Mouse (Mus musculus) large intestine, adult 2 months (tissue): ENCODE measurements around the gene Zdhhc19. TPM values are rescaled to one million over a fixed set of nuclear protein-coding genes. Genes with fewer than 3 reads are reported as not detected.

ENCODE experiments used
- DNase-seq: peaks from one replicate; pipeline ENCODE4 v3.0.0-alpha.2; 2012; ENCODE audit warnings: low read depth, low spot score
- WGBS: fragments of 180-500 bp; shearing (Covaris S2); methylation state at CpG from one replicate; pipeline ENCODE4 v1.1.7; 2018; 5-methylcytosine and 5-hydroxymethylcytosine counted together
- polyA plus RNA-seq: library from polyadenylated mRNA; depleted of rRNA; stranded (reverse); fragments of >200 nt; gene quantifications from 2 replicates; pipeline ENCODE4 v1.2.3, GENCODE M21; 2012

The Zdhhc19 gene
- polyA plus RNA-seq, 1 experiment = 3.1 TPM

DNA sequence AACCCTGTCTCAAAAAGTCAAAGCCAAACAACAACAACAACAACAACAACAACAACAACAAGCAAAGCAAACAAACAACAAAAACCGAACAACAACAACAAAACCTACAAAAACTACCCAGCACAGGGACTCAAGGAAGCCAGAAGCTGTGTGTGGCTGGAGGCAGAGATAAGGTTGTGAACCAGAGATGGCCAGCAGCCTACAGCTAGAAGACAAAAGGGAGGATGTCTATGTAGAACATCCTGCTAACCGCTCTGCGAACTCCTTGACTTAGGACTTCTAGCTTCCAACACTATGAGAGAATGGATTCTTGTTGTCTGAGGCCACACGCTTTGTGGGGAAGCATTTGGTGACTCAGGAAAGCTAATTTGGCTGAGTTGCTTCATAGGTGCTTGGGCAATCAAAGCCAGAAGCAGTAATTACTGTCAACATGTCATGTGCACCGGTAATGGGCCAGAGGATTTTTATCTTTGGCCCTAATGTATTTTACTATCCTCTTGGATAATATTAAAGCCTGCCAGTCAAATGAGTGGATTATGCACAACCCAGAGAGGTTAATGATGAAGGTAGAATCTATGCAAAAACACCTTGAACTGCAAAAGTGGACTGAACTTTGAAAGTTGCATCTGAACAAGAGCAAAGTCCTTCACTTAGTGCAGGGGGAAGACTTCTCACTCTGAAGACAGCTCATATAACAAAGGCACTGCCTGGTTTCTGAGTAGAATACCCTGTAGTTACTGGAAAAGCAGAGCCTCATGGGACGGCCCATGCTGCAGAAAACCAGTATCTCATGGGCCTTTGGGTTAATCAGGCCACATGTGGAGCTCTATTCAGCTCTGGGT, 45.5 kb downstream of the Zdhhc19 start:
- no peak for DNase-seq
- 79% methylated on average over 6 of the region's 6 CpGs for whole genome bisulfite sequencing

DNA sequence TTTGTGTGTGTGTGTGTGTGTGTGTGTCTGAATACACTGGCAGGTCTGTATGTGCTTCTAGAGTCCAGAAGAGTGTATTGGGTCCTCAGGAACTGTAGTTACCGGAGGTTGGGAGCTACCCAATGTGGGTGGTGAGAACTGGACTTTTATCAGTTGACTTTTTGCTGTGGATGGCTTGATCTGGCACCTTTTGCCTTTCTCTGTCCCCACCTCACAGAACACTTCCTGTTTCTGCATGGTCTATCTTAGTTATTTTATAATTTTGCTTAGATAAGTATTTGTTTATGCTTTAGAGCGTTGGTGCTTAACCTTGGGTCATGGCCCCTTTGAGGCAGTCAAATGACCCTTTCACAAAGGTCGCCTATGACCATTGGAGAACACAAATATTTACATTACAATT, 47.4 kb downstream of the Zdhhc19 start:
- no peak for DNase-seq
- WGBS = 80% methylated on average over 3 of the region's 3 CpGs

DNA sequence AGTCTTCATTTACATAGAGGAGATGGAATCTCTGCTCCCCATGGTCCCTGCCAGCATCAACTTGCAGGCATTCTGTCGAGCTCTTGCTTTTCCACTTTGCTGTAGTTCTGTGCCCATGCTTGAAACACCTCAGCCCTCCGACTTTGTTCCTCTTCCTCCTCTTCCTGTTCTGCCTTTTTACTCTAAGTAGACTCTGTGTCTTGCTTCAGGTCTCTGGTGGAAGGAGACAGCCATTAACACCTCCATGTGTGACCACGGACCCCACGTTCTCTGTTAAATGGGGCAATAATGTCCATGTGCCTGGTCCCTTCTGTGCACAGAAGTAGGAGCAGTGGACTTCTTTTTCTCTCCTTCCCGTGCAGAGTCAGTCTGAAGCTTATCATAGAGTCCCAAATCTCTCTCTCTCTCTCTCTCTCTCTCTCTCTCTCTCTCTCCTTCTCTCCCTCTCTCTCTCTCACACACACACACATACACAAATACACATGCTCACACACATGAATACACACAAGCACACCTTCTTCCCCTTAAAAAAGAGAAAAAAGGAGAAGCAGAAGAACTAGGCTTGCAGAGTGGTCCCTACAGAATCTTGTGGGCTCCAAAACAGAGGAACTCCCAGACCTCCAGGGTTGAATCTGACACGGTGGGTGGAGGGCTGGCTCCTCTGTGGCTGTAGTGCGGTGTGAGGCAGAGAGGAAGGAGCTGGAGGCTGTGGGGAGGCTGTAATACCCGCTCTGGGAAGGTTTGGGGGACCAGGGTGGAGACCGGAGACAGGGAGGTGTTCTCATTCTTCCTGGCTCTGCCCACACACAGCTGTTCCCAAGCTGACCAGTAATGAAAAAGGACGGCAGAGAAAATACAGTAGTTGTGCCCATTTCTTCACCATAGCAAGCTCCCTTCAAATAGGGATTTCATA, 51.3 kb downstream of the Zdhhc19 start:
- 64% methylated on average over 10 of the region's 10 CpGs for WGBS
- DNase-seq = no peak

DNA sequence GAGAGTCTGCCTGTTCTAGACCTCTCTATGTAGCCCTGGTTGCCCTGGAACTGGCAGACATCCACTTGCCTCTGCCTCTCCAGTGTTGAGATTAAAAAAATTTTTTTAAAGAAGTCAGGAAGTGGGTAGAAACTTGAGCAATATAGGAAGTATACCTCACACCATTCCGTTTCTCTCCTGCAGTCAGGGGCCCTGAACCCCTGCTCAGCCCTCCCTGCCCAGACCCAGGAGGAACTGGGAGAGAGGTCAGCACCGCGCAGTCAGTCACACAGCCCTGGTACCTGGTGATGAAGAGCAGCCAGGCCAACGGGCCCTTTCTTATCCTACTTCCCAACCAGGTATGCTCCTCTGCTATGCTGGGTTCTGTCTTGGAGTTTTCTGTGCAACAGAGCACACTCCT, 54.0 kb downstream of the Zdhhc19 start:
- WGBS = 84% methylated on average over 4 of the region's 4 CpGs
- no peak for DNase-seq

DNA sequence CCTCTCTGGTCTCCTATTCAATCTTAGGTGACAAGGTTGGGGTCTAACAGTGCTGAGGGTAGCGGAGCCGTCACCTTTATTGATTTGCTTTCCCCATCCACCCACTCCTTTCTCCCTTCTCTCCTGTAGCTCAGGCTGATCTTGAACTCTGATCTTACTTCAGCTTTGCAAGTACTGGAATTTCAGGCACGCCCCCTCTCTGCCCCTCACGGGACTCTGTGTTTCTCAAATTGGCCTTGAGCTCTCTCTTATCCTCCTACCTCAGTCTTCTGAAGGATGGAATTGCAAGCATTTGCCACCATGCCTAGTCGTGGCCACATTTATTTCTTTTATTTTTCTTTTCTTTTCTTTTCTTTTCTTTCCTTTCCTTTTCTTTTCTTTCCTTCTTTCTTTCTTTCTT, 54.4 kb downstream of the Zdhhc19 start:
- no peak for DNase-seq
- WGBS = 88% methylated on average over 5 of the region's 5 CpGs

DNA sequence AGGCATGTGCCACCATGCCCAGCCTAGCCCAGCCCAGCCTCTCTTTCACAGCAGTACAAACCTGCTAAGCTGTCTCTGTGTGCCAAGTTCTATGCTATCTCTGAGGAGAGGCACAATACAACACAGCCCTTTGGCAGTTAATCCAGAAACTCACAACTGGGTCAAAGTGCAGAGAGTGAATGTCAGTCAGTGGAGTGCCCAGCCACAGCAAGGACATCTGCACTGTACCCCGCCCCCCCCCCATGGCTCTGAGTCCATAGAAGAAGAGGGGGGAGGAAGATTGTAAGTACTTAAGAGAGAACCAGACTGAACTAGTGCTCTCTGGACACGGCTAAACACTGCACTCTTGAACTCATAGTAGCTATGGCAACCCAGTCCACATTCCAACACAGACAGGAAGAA, 55.3 kb downstream of the Zdhhc19 start:
- WGBS = 23% methylated on average over 2 of the region's 2 CpGs
- DNase-seq = peak; percentile 32

DNA sequence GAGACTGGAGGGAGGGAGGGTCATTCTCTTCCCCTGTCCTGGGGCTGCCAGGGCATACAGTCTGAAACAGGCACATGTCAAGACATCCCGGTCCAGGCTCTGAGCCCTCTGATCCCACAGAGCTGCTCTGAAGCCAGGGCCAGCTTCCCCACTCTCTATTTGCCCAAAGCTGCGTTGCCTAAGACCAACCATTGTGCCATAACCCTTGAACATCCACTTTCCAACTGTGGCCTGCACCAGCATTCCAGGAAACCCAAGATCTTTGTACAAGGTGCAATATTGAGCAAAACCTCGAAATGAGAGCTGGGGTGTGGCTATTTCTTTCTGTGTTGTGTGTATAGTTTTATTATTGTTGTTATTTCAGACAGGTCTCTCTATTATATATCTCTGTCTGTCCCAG, 59.5 kb downstream of the Zdhhc19 start:
- no peak for DNase-seq
- 49% methylated on average over 3 of the region's 3 CpGs for WGBS

DNA sequence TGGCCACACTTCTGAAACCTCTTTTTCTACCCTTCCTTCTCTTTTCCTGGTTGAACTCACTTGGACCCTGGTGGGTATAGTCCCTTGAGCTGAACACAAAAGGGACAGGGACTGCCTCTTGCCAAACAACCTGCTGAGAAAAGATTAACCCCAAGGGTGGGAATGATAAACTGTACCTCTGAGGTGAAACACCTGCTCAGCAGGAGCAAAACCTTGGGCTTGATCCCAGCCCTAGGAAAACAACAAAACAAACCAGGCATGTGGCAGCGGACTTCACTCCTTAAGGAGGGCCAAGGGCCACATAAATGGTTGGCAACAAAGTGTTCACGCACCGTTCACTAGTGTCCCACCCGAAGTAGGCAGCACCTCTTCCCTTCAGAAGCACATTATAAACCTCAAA, 63.4 kb downstream of the Zdhhc19 start:
- WGBS = 32% methylated on average over 4 of the region's 4 CpGs
- peak; percentile 13 for DNase-seq

DNA sequence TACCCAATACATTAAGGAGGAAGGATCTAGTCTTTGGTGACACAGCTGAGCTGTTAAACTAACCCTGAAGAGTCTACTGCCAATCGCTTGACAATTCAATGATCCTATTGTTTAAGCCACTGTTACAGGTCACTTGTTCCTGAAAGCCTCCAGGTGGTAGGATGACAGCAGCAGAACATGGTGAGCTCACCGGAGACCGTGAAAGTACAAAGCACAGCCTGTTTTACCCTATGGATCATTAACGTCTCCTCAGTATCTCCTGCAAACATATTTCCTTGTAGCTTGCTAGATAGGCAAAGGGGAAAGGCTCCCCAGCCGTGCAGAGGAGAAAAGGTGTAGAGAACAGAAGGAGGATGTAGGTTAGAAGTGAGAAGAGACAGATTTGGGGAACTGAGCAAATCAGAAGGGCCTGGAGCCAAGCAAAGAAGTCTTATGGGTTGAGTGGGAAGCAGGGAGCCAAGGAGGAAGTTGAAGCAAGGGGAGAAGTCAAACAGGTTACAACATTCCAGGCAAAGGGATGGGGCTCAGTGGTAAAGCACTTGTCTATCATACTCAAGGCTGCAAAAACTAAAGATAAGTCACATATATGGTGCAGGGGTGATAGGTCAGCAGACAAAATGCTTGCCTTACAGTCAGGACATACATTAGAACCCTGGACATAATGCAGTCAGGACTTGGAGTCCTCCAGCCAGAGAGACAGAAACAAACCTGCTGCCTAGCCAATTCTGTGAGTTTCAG, 67.2 kb downstream of the Zdhhc19 start:
- WGBS = 39% methylated on average over 5 of the region's 5 CpGs
- peak; percentile 22 for DNase-seq

DNA sequence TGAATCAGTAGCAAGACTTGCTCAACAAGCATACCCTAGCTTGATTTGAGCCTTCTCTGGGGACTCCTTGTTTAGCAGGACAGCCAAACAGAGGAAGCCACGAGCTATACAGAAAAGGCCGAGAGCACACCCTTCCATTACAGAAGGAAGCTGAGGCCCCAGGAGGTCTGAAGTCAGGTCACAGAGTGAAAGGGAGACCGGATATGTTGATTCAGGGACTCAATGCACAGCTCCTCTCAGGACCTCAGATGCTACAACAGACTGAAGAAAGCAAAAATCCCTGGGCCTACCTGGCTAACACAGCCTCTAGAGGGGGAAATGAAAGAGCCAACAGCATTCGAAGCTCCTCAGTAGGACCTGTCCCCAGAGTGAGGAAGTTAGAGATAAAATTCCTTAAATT, 71.2 kb downstream of the Zdhhc19 start:
- 72% methylated on average over 4 of the region's 4 CpGs for WGBS
- no peak for DNase-seq

DNA sequence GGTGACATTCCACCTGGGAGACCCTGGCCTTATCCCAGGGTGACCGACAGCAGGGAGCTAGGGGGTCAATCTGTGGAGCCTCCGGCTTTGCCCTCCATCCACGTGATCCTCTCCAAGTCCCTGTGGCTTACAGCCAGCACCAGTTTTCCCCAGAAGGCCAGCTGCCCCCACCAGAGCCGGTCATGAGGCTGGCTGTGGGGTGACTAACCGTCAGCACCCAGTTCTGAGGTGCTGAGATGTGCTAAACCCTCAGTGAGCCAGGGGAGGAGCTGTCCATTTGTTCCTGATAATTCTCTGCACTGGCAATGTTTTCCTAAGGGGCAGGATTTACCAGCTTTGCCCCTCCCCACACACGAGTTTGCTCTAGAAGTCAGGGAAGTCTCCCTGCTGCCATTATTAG, 72.3 kb downstream of the Zdhhc19 start:
- DNase-seq = no peak
- 53% methylated on average over 6 of the region's 6 CpGs for WGBS

DNA sequence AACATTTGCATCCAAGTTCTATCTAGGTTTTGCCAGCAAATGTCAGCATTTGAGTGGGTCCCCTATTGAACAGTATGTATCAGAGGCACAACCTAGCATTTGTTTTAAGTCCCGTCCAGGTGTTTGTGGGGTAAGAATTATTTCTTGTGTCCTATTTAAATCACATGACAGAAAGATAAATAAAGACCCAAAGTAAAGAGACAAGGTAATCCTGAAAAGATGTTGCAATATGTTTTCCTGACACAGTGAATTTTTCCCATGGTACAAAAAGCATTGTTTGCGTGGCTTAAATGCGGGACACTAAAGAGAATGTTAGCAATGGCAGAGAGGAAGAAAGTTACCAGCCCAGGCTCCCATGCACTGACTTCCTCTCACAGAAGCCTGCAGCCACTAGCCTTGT, 74.0 kb downstream of the Zdhhc19 start:
- WGBS = 61% methylated on average over 3 of the region's 3 CpGs
- no peak for DNase-seq

DNA sequence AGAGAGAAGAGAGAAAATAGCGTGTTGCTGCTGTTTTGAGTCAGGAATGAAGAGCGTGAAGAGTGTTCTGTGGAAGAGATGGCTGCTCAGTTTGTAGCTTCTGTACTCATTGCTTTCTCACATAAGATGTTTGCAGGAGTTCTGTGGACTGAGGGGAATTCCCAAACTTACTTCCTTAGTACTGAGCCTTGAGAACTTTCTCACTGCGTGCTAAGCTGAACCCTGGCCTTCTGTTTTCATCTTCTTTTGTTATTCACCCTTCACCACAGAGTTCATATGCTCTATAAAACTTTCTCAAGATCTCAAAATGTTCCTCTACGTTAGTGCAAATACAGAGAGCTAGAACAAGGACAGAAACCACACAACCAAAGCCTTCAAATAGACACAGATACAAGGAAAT, 76.5 kb downstream of the Zdhhc19 start:
- no peak for DNase-seq
- WGBS = 47% methylated on average over 4 of the region's 4 CpGs

DNA sequence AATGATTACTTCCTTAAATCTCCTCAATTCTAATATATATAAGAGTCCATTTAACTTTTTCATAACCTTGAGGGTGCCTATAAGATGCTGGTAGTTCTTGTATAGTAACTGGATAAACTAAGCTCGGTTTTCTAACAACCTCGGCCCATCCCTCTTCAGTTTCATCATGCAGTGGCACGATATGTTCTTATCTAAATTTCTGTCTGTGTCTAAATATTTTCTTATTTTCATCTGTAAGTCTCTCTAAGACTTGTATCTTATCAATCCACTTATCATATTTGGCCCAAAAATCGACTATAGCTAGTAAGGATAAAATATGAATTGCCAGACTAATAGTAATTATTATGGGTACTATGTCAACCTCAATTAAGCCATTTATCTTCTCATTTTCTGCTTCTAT, 90.4 kb downstream of the Zdhhc19 start:
- no peak for DNase-seq
- 88% methylated on average over 4 of the region's 4 CpGs for WGBS

DNA sequence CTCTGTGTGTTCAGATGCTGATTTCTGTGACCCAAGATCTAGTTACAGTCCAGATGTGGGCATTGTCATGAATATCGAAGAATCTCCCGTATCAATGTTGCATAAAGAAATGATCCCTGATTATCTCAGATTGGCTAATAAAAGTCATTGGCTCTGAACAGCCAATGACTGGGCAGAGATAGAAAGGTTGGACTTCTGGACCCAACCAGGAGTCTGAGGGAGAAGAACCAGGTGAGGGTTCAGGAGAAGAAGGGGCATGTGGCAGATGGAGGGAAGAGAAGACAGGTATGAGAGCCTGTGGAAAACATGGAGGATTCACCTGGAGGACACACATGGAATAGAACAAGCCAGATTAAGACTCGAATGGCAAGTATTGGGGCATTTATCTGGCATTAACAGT, 92.5 kb downstream of the Zdhhc19 start:
- no peak for DNase-seq

DNA sequence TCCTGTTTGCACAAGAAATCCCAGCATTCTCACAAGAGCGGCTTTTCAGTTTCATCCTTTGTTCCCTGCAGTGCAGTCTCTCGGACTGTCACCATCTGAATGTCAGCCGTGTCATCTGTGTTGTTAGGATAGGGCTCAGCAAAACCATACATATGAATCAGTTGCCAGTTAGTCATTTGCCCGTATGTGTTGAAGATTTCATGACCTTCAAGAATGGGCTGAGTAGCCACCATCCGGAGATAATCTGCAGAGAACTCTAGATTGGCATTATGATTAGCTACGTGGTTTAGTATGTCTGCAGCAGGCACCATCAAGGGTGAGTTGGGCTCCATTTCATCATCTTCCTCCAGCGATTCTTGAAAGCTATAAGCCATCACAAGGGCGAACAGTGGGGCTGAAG, 95.5 kb downstream of the Zdhhc19 start:
- WGBS = 94% methylated on average over 8 of the region's 8 CpGs
- DNase-seq = no peak

More for the DNA sequence above, 92.5 kb downstream of the Zdhhc19 start:
- 78% methylated on average over 3 of the region's 3 CpGs for WGBS

DNA sequence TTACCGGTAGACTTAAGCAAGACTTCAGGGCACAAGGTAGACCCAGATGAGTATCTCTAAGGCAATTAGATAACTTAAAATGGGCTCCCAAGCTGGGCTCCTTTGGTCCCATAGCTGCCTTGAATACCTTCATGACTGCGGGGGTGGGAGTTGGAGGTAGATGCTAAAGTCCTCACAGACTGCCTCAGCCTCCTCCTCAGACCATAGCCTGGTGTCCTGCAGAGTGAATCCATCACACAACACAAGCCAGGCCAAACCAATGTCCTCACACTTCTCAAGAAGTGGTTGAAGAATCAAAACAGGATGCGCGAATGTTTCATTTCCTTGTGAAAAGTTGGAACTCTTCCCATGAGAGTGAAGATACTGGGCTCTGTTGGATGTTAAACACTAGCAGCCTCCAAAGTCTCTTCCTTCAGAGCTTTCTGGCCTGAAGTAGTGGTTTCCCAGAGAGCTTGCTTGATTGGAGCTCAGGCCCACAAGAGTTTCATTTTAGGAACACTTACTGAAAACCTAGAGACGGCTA, 97.3 kb downstream of the Zdhhc19 start:
- DNase-seq = no peak
- 80% methylated on average over 5 of the region's 5 CpGs for WGBS

DNA sequence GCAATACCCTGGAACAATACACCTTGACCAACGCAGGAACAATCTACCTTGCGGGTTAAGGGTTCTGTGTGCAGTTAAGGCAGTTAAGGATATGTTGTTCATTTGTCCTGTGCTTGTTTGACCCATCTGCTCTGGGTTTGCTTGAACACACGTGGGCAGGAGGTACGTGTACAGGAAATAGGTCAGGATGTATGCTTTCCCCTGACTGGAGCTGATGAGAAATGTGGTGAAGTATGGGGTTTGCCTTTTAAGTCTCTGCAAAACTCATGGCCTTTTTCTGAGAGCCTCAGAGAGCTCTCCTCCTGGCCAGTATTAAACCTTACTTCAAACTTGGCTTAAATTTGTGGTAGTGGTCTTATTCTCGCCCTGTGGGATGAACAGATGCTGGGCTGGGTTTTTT, 97.9 kb downstream of the Zdhhc19 start:
- DNase-seq = no peak
- 71% methylated on average over 5 of the region's 5 CpGs for WGBS

DNA sequence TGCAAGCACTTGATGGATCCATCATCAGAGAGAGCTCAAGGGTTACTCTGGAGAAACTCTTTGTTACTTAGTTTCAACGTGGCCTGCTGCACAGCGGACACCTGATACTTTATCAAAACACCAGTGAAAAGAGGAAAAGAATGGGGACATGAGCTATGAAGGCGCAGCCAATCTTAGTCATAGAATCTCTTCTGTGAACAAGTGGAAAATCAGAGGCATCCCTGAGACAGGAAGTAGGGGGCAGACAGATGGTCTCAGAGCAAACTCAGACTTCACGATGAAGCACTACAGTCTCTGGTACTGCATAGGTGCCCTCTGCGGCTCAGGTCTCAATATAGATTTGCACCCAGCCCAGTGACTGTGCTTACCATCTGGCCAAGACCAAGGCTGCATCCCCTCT, 98.6 kb downstream of the Zdhhc19 start:
- DNase-seq = no peak

More for the DNA sequence above, 98.6 kb downstream of the Zdhhc19 start:
- 86% methylated on average over 5 of the region's 5 CpGs for WGBS
